Comparison of ENCODE assay signal across 23 mouse cellular contexts in the genomic region with DNA sequence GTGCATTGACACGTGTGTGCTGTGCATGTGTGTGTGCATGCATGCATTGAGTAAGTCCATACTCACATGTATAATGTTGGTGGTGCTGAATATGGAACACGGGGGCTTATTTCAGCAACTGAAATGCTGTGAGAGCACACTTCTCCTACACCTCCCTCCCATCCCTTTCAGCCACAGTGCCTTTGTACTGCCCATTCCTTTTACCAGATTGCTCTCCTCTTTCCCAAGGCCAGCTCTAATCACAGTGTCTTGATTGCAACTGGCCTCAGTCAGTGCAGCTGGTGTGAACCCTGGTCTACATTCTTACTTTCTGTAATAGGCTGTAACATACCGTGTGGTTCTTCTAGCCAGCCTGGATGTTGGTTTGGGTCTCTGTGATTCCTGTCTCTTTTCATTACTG. TPM values are rescaled to one million over a fixed set of nuclear protein-coding genes. Genes with fewer than 3 reads are reported as not detected.
DNase-seq lines count a peak whose midpoint lies in the region; ATAC-seq lines count a peak whose summit lies in the region.
"Had no signal": no experiment of that assay in that cellular context is flagged by ENCODE, and none has a peak within 500 bp of the region (broad histone marks: within the 10 kb centered on the region; RNA-seq: fewer than 3 reads in every experiment).

No protein-coding gene starts in this region.

- H3K36me3 ChIP-seq in heart, embryonic 12.5 days = no peaks in the 10 kb centered on the region
- H3K36me3 ChIP-seq in heart, embryonic 10.5 days = no peaks in the 10 kb centered on the region
- H3K36me3 ChIP-seq in intestine, embryonic 14.5 days (ENCODE audit: control insufficient read depth, insufficient read depth, low read length) = no peaks in the 10 kb centered on the region
- H3K36me3 ChIP-seq in intestine, embryonic 16.5 days (ENCODE audit: control insufficient read depth, insufficient read depth, low read length) = no peaks in the 10 kb centered on the region
- no peaks in the 10 kb centered on the region for H3K36me3 ChIP-seq in megakaryocyte, embryonic 14.5 days (replicated peaks; ENCODE audit: low read length)
- H3K36me3 ChIP-seq: G1E had no signal

- no peak for ATAC-seq in heart, embryonic 12.5 days (ENCODE audit: insufficient number of reproducible peaks, low FRiP score)
- ATAC-seq in intestine, embryonic 14.5 days (replicated peaks; ENCODE audit: low FRiP score, low TSS enrichment, low read depth) = no peak
- ATAC-seq in intestine, embryonic 16.5 days = no peak
- no peak for ATAC-seq in megakaryocyte, adult 5-6 weeks (ENCODE audit: poor library complexity, severe bottlenecking)
- ATAC-seq: activated CD4-positive, CD25-positive, alpha-beta regulatory T cell, adult 4 months; CD4-positive, CD25-positive, alpha-beta regulatory T cell, adult 4 months; Patski had no signal

- no peaks in the 10 kb centered on the region for H3K27me3 ChIP-seq in heart, embryonic 12.5 days (replicated peaks)
- no peaks in the 10 kb centered on the region for H3K27me3 ChIP-seq in heart, embryonic 10.5 days (ENCODE audit: insufficient read depth, poor library complexity, severe bottlenecking)
- no peaks in the 10 kb centered on the region for H3K27me3 ChIP-seq in intestine, embryonic 14.5 days (replicated peaks; ENCODE audit: control insufficient read depth, insufficient read depth, low read length)
- H3K27me3 ChIP-seq in intestine, embryonic 16.5 days (replicated peaks; ENCODE audit: control insufficient read depth, insufficient read depth, low read length) = no peaks in the 10 kb centered on the region
- no peaks in the 10 kb centered on the region for H3K27me3 ChIP-seq in megakaryocyte, embryonic 14.5 days (replicated peaks)
- H3K27me3 ChIP-seq: CH12.LX had no signal

- 68% methylated on average over 3 of the region's 3 CpGs for WGBS in heart, embryonic 12.5 days
- WGBS in heart, embryonic 10.5 days = 74% methylated on average over 3 of the region's 3 CpGs
- 77% methylated on average over 3 of the region's 3 CpGs for WGBS in intestine, embryonic 14.5 days
- 72% methylated on average over 3 of the region's 3 CpGs for WGBS in intestine, embryonic 16.5 days

- H3K27ac ChIP-seq in heart, embryonic 12.5 days (ENCODE audit: poor library complexity, severe bottlenecking) = no peak overlapping the region
- no peak overlapping the region for H3K27ac ChIP-seq in heart, embryonic 10.5 days
- no peak overlapping the region for H3K27ac ChIP-seq in intestine, embryonic 14.5 days (ENCODE audit: low read depth)
- no peak overlapping the region for H3K27ac ChIP-seq in intestine, embryonic 16.5 days (ENCODE audit: low read length)

- H3K4me1 ChIP-seq in heart, embryonic 12.5 days (replicated peaks) = no peaks in the 10 kb centered on the region
- no peaks in the 10 kb centered on the region for H3K4me1 ChIP-seq in heart, embryonic 10.5 days
- no peaks in the 10 kb centered on the region for H3K4me1 ChIP-seq in intestine, embryonic 14.5 days (replicated peaks; ENCODE audit: control insufficient read depth, insufficient read depth, low read length)
- no peaks in the 10 kb centered on the region for H3K4me1 ChIP-seq in intestine, embryonic 16.5 days (ENCODE audit: control insufficient read depth, insufficient read depth, low read length)
- peaks cover 16% of the 10 kb centered on the region for H3K4me1 ChIP-seq in megakaryocyte, embryonic 14.5 days

- H3K4me3 ChIP-seq in heart, embryonic 12.5 days = no peak overlapping the region
- H3K4me3 ChIP-seq in heart, embryonic 10.5 days = no peak overlapping the region
- no peak overlapping the region for H3K4me3 ChIP-seq in intestine, embryonic 14.5 days (ENCODE audit: low read depth, low read length)
- H3K4me3 ChIP-seq in intestine, embryonic 16.5 days (ENCODE audit: low read length) = no peak overlapping the region
- peak overlapping the region; percentile 29 for H3K4me3 ChIP-seq in megakaryocyte, embryonic 14.5 days (replicated peaks)

- H3K4me2 ChIP-seq in heart, embryonic 12.5 days = no peak overlapping the region
- no peak overlapping the region for H3K4me2 ChIP-seq in intestine, embryonic 14.5 days (ENCODE audit: low read length)
- no peak overlapping the region for H3K4me2 ChIP-seq in intestine, embryonic 16.5 days (ENCODE audit: low read depth, low read length)

- no peaks in the 10 kb centered on the region for H3K9me3 ChIP-seq in heart, embryonic 12.5 days (replicated peaks)
- H3K9me3 ChIP-seq in heart, embryonic 10.5 days = no peaks in the 10 kb centered on the region
- no peaks in the 10 kb centered on the region for H3K9me3 ChIP-seq in intestine, embryonic 14.5 days (ENCODE audit: control insufficient read depth, low read length)
- H3K9me3 ChIP-seq in intestine, embryonic 16.5 days (ENCODE audit: control insufficient read depth, low read length) = no peaks in the 10 kb centered on the region
- no peaks in the 10 kb centered on the region for H3K9me3 ChIP-seq in megakaryocyte, embryonic 14.5 days
- H3K9me3 ChIP-seq: G1E had no signal

- peak; percentile 68 for DNase-seq in heart, adult 11 months
- peak; percentile 58 for DNase-seq in heart, embryonic 10.5 days (ENCODE audit: low spot score)
- DNase-seq in heart, adult 18-20 months = no peak
- peak; percentile 20 for DNase-seq in intestine, embryonic 14.5 days (ENCODE audit: low spot score)
- DNase-seq: adrenal gland, adult 2 months; adrenal gland, adult 8-10 months; adrenal gland, postnatal 10 days; adrenal gland, postnatal 14 days; adrenal gland, postnatal 25 days; adrenal gland, postnatal 36 days; B cell, adult 2 months; cerebellum, adult 11 months; cerebellum, adult 11-12 months had no signal

- H3K9ac ChIP-seq in heart, embryonic 12.5 days = no peak overlapping the region
- no peak overlapping the region for H3K9ac ChIP-seq in intestine, embryonic 14.5 days (ENCODE audit: low read length)
- no peak overlapping the region for H3K9ac ChIP-seq in intestine, embryonic 16.5 days (ENCODE audit: low read depth, low read length)

RNA-seq across cellular contexts. Expression of a gene that starts 41.5 kb away (rescaled TPM):
- polyA plus RNA-seq in heart, embryonic 12.5 days (2016; fragmentation: Nextera tagmentation; extraction: Ambion mirVana) = 0.70 and 1.2 TPM in 2 replicates
- polyA plus RNA-seq in heart, embryonic 10.5 days (2016; fragmentation: Nextera tagmentation; extraction: Ambion mirVana) = 0.55 and 1.8 TPM in 2 replicates
- total RNA-seq in heart, adult 18-20 months (2021) = 1 to 10 TPM in 1 of 2 experiments, under 1 TPM in 1; 0.92 to 1.3 TPM
- polyA plus RNA-seq in intestine, embryonic 14.5 days (2014; fragmentation: Nextera tagmentation; extraction: Ambion mirVana) = 4.7 and 5.3 TPM in 2 replicates
- polyA plus RNA-seq in intestine, embryonic 16.5 days (2015; fragmentation: Nextera tagmentation; extraction: Ambion mirVana) = 2.8 and 3.4 TPM in 2 replicates
- 0.47 TPM in 1 of 2 replicates, not detected in the other for polyA plus RNA-seq in megakaryocyte, embryonic 14.5 days (2012; ENCODE audit: insufficient read depth, low replicate concordance)
- 0.31 and 1.4 TPM in 2 replicates for total RNA-seq in megakaryocyte, adult 5-6 weeks (2015)
- 0.07 TPM in 1 of 2 replicates, not detected in the other for total RNA-seq in megakaryocyte, adult 5-6 weeks (2017)
- total RNA-seq: MEL had no signal
- polyA plus RNA-seq: G1E had no signal

Comparison
In these comparisons a context has a peak if more than half of its experiments do, and no peak if none do; other contexts are left out.
1. DNase-seq: peak in heart, adult 11 months (single experiment), heart, embryonic 10.5 days (single experiment) and intestine, embryonic 14.5 days (single experiment); none in heart, adult 18-20 months (0 of 2).